Mouse (Mus musculus) CH12.LX (cell line): ENCODE results near the gene Kcnj15.

Experiments used
- ELF1 ChIP-seq: IDR thresholded peaks from 2 replicates; pipeline ENCODE4 v1.6.1; 2014; ENCODE audit warnings: low read depth, mild to moderate bottlenecking, inconsistent platforms, low read length, improper control_type of control experiment
- MEF2A ChIP-seq: IDR thresholded peaks from 2 replicates; pipeline ENCODE4 v1.6.1; 2014; ENCODE audit warnings: low read depth, mild to moderate bottlenecking, inconsistent platforms, low read length, improper control_type of control experiment, borderline replicate concordance
- MXI1 ChIP-seq: IDR thresholded peaks from 2 replicates; pipeline ENCODE4 v1.6.1; 2011; ENCODE audit warnings: mild to moderate bottlenecking, low read depth, low read length, improper control_type of control experiment
- RAD21 ChIP-seq: IDR thresholded peaks from 2 replicates; pipeline ENCODE4 v1.6.1; 2011; ENCODE audit warnings: low read depth, mild to moderate bottlenecking, low read length, improper control_type of control experiment, moderate library complexity
- SIN3A ChIP-seq: IDR thresholded peaks from 2 replicates; pipeline ENCODE4 v1.6.1; 2012; ENCODE audit warnings: low read length, improper control_type of control experiment, inconsistent platforms
- ZC3H11A ChIP-seq: IDR thresholded peaks from 2 replicates; pipeline ENCODE4 v1.6.1; 2012; ENCODE audit warnings: low read depth, mild to moderate bottlenecking, inconsistent platforms, low read length, improper control_type of control experiment
- ZKSCAN1 ChIP-seq: IDR thresholded peaks from 2 replicates; pipeline ENCODE4 v1.6.1; 2012; ENCODE audit warnings: low read depth, inconsistent platforms, low read length, improper control_type of control experiment, borderline replicate concordance

- no peak for TF ChIP-seq ZKSCAN1
- no peak for TF ChIP-seq ZC3H11A
- no peak for TF ChIP-seq SIN3A
- no peak for TF ChIP-seq MXI1
- no peak for TF ChIP-seq ELF1
- no peak for TF ChIP-seq RAD21
- TF ChIP-seq MEF2A: no peak
Measured at GRCm38 (mm10) chr16:95261807-95262206, 4.4 kb downstream of the Kcnj15 start.
